Mouse (Mus musculus) embryo, embryonic 11 days (tissue): ENCODE data around the gene Nemf.
"Not testable (repeated sequence)": the region's sequence is repeated elsewhere in the genome, so short reads cannot be mapped to it uniquely, and the experiment has no call there.

Source experiments
- DNase-seq: peaks from one replicate; pipeline ENCODE4 v3.0.0-alpha.2; 2015

The Nemf gene

GRCm38 (mm10) chr12:69371854-69372671, 15.1 kb upstream of the Nemf start, which contains the start of the genes Arf6 and Gm9887:
TSS of gene Arf6 (plus strand) at chr12:69372150.
TSS of gene Gm9887 (minus strand) at chr12:69372458.
- peak; percentile 98 for DNase-seq

DNA sequence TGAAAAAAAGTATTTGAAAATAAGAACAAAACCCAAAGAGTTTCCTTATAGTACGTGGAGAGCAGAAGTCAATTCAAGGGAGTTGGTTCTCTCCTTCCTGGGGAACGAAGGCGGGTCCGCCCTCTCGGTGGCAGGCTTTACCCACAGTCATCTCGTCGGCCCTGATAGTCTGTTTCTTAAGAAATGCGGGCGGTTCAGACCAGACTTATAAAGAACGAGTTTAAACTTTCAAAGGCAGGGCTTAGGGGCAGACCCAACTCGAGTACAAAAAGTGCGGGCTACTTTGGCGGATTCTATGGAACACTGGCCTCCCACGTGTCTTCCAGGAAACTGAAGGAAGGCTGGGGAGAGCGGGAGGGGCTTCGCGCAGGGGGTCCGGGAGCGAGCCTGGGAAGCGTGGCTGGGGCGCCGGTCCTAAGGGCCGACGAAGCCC, 14.5 kb upstream of the Nemf start:
- DNase-seq: no peak

GRCm38 (mm10) chr12:69370936-69371335, 14.0 kb upstream of the Nemf start:
- DNase-seq: no peak

- no peak for DNase-seq
Observed at GRCm38 (mm10) chr12:69367557-69367956, 10.6 kb upstream of the Nemf start.

GRCm38 (mm10) chr12:69366424-69366823, 9.5 kb upstream of the Nemf start:
- no peak for DNase-seq

DNA sequence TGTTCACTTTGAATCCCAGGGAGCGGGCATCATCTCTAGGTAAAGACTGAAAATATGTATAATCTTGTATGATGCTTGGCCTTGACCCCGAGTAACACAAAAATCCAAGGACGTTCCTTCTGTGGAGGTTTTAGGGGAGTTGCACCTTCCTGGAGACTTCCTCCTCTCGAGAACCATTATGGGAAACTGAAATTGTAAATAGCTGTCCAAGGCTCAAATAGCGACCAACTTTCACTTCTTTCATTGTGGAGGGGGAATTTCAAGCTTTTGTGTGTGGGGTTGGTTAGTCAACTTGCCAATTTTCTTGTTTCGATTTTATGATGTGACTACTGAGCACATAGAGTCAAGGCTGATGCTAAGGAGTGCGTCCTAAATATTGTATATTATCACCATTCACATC, 8.8 kb upstream of the Nemf start:
- DNase-seq: no peak

- peak; percentile 86 for DNase-seq
Observed at GRCm38 (mm10) chr12:69363899-69364762, 7.2 kb upstream of the Nemf start.

DNA sequence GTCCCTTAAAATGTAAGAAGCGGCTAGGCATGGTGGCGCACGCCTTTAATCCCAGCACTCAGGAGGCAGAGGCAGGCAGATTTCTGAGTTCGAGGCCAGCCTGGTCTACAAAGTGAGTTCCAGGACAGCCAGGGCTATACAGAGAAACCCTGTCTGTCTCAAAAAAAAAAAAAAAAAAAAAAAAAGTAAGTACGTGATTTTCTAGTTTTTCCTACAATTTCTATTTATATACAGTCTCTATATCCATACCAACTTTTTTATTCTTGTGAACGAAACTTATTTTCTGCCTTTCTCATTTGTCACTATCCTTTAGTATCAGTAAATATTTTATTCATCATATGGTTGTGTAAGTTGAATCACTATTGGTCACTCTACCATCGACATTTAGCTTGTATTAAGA, 6.1 kb upstream of the Nemf start:
- DNase-seq: not testable (repeated sequence)

- DNase-seq: no peak
Observed at GRCm38 (mm10) chr12:69362388-69362787, 5.4 kb upstream of the Nemf start.

DNA sequence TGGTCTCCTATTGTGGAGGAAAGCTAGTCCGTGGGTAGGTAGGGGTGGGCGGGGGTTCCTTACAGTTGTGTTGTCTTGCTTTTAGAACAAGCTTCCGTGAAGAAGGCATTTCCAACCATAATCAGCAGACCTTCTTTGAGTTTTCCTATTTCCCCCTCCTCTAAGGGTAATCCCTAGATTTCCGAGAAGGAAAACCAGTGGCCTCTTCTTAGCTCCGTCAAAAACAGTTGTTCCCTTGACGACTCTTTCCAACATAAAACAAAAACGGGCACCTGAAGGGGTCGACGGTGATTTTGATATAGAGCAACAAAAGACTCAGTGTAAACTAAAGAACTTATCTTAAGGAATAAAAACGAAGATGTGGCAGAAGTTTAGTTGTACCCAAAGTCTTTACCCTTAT, 5.0 kb upstream of the Nemf start:
- no peak for DNase-seq

GRCm38 (mm10) chr12:69360997-69361899, 4.3 kb upstream of the Nemf start:
- peak; percentile 97 for DNase-seq

GRCm38 (mm10) chr12:69360655-69360996, 3.7 kb upstream of the Nemf start:
- DNase-seq: peak; percentile 69

GRCm38 (mm10) chr12:69357300-69357646, 308 bp upstream of the Nemf start:
- no peak for DNase-seq

DNA sequence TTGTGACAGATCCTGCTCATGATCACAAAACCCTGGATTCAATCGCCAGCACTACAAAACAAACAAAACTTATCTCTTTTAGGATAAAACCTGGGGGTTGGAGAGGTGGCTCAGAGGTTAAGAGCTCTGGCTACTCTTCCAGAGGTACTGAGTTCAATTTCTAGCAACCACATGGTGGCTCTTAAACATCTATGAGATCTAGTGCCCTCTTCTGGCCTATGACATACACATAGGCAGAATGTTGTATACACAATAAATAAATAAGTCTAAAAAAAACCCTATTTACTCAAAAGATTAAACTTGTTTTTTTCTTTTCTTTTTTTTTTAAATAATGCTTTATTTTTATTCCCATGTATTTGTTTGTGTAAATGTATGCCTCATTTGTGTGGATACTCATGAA, 5.3 kb downstream of the Nemf start:
- no peak for DNase-seq

GRCm38 (mm10) chr12:69349928-69350327, 7.0 kb downstream of the Nemf start:
- DNase-seq: no peak

GRCm38 (mm10) chr12:69333547-69333946, 23.4 kb downstream of the Nemf start:
- DNase-seq: peak; percentile 44

- DNase-seq: no peak
Observed at GRCm38 (mm10) chr12:69332147-69332546, 24.8 kb downstream of the Nemf start.

GRCm38 (mm10) chr12:69331187-69331586, 25.8 kb downstream of the Nemf start:
- no peak for DNase-seq

GRCm38 (mm10) chr12:69318431-69318830, 38.5 kb downstream of the Nemf start:
- DNase-seq: no peak

DNA sequence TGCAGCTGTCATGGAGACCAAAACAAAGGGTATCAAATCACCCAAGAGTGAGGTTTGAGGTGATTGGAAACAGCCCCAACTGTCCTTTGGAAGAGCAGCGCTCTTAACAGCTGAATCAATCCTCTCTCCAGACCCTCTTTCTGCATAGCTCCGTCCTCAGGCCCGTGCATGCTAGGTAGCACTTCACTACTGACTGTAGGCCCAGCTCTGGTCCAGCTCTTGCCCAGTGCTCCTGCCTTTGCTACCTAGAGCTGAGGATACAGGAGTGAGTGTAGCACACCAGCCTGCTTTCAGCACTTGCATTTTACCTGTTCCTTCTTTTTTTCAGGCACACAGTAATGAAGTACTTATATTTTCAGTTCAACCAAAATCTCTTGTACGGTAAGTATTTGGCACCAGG, 47.3 kb downstream of the Nemf start:
- DNase-seq: no peak

GRCm38 (mm10) chr12:69306333-69306732, 50.6 kb downstream of the Nemf start:
- no peak for DNase-seq

- no peak for DNase-seq
Observed at GRCm38 (mm10) chr12:69304051-69304450, 52.9 kb downstream of the Nemf start.

DNA sequence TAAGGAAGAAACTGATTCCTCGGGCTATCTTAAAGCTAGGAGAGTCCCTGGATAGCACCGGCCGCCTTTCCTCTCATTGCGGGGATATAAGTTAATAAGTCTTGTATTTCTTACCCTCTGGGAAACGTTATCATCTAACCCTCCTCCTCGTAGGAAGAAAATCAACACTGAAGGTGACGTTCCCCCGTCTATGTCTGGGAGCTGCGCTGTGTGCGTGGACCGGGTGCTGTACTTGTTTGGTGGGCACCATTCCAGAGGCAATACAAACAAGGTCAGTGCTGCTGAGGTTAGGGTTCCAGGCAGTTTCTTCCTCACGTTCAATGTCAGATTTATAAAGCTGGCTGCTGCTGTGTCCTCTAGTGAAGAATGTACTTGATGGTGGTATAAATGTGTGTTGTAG, 54.8 kb downstream of the Nemf start:
- DNase-seq: no peak
